Mouse (Mus musculus) hindbrain, embryonic 14.5 days (tissue): ENCODE data around the gene Zfp961. TPM values are rescaled to one million over a fixed set of nuclear protein-coding genes. Genes with fewer than 3 reads are reported as not detected.
"Not testable (repeated sequence)": the region's sequence is repeated elsewhere in the genome, so short reads cannot be mapped to it uniquely, and the experiment has no call there.

Source experiments
- ATAC-seq: fragments of 200-750 bp; cut with Nextera tagmentation; 2 replicates; pipeline ENCODE4 v1.8.0; 2017; ENCODE audit warnings: moderate number of reproducible peaks, mild to moderate bottlenecking, moderate TSS enrichment, moderate library complexity; ENCODE audit not compliant: low FRiP score
- DNase-seq: peaks from one replicate; pipeline ENCODE4 v3.0.0-alpha.2; 2015; ENCODE audit warnings: low spot score
- H3K27ac ChIP-seq: fragments of 300-500 bp; sonication (generic); 2 replicates; pipeline ENCODE4 v1.5.1; 2014; ENCODE audit warnings: mild to moderate bottlenecking, moderate library complexity
- H3K27me3 ChIP-seq: fragments of 300-500 bp; sonication (generic); 2 replicates; pipeline ENCODE4 v1.6.1; 2014; ENCODE audit warnings: mild to moderate bottlenecking, low read length, mixed read lengths; ENCODE audit not compliant: control insufficient read depth, insufficient read depth
- H3K36me3 ChIP-seq: fragments of 300-500 bp; sonication (generic); replicated peaks from 2 replicates; pipeline ENCODE4 v1.6.1; 2014; ENCODE audit not compliant: control insufficient read depth, insufficient read depth
- H3K4me1 ChIP-seq: fragments of 300-500 bp; sonication (generic); replicated peaks from 2 replicates; pipeline ENCODE4 v1.6.1; 2014; ENCODE audit warnings: antibody characterized with exemption, low read length, mixed read lengths; ENCODE audit not compliant: control insufficient read depth, insufficient read depth
- H3K4me2 ChIP-seq: fragments of 300-500 bp; sonication (generic); replicated peaks from 2 replicates; pipeline ENCODE4 v1.6.1; 2014; ENCODE audit warnings: mild to moderate bottlenecking, moderate library complexity
- H3K4me3 ChIP-seq: fragments of 300-500 bp; sonication (generic); replicated peaks from 2 replicates; pipeline ENCODE4 v1.5.1; 2014; ENCODE audit warnings: mild to moderate bottlenecking, low read length
- H3K9ac ChIP-seq: fragments of 300-500 bp; sonication (generic); 2 replicates; pipeline ENCODE4 v1.6.1; 2014
- H3K9me3 ChIP-seq: fragments of 300-500 bp; sonication (generic); 2 replicates; pipeline ENCODE4 v1.6.1; 2016; ENCODE audit warnings: low read length; ENCODE audit not compliant: control insufficient read depth
- WGBS: fragments of 180-500 bp; shearing (Covaris S2); extraction: QIAGEN DNeasy Blood & Tissue Kit; methylation state at CpG from one replicate; pipeline ENCODE4 v1.1.7; 2014; 5-methylcytosine and 5-hydroxymethylcytosine counted together
- polyA plus RNA-seq: library from polyadenylated mRNA; unstranded; fragments of >200 nt; fragmentation: Nextera tagmentation; extraction: Ambion mirVana; gene quantifications from 2 replicates; pipeline ENCODE4 v1.2.1, GENCODE M21; 2014

Gene Zfp961
- polyA plus RNA-seq, 1 experiment from 2014 or later, result 18.8 TPM

- DNase-seq (no peak), ATAC-seq (no peak)
- no peaks in the 10 kb centered on the region for H3K27me3 ChIP-seq
- no peaks in the 10 kb centered on the region for H3K36me3 ChIP-seq
- H3K4me1 ChIP-seq, result no peaks in the 10 kb centered on the region
- no peak overlapping the region for H3K27ac ChIP-seq
- no peaks in the 10 kb centered on the region for H3K9me3 ChIP-seq
- no peak overlapping the region for H3K4me2 ChIP-seq
- no peak overlapping the region for H3K4me3 ChIP-seq
- WGBS, result 75% methylated on average over 3 of the region's 3 CpGs
- no peak overlapping the region for H3K9ac ChIP-seq
Observed at GRCm38 (mm10) chr8:72000223-72000622, 49.4 kb downstream of the Zfp961 start.

GRCm38 (mm10) chr8:72002942-72003341 lies 52.1 kb downstream of the Zfp961 start:
- Histone ChIP-seq H3K4me3 (no peak overlapping the region), H3K9me3 (no peaks in the 10 kb centered on the region), H3K4me2 (no peak overlapping the region), H3K4me1 (no peaks in the 10 kb centered on the region), H3K36me3 (no peaks in the 10 kb centered on the region), H3K27me3 (no peaks in the 10 kb centered on the region), H3K9ac (no peak overlapping the region), H3K27ac (no peak overlapping the region)
- no peak for ATAC-seq
- no peak for DNase-seq

- Histone ChIP-seq H3K27me3 (no peaks in the 10 kb centered on the region), H3K27ac (no peak overlapping the region), H3K9me3 (no peaks in the 10 kb centered on the region), H3K4me2 (no peak overlapping the region), H3K4me3 (no peak overlapping the region), H3K4me1 (no peaks in the 10 kb centered on the region), H3K36me3 (no peaks in the 10 kb centered on the region), H3K9ac (no peak overlapping the region)
- ATAC-seq (no peak), DNase-seq (no peak)
- 87% methylated on average over 3 of the region's 3 CpGs for WGBS
Observed at GRCm38 (mm10) chr8:72005912-72006311, 55.1 kb downstream of the Zfp961 start.

GRCm38 (mm10) chr8:72006763-72007162 lies 55.9 kb downstream of the Zfp961 start:
- WGBS, result 81% methylated on average over 1 of the region's 1 CpGs
- no peak overlapping the region for H3K9ac ChIP-seq
- DNase-seq (no peak), ATAC-seq (no peak)
- H3K4me1 ChIP-seq, result no peaks in the 10 kb centered on the region
- H3K27ac ChIP-seq, result no peak overlapping the region
- no peak overlapping the region for H3K4me3 ChIP-seq
- no peaks in the 10 kb centered on the region for H3K9me3 ChIP-seq
- no peak overlapping the region for H3K4me2 ChIP-seq
- no peaks in the 10 kb centered on the region for H3K27me3 ChIP-seq
- no peaks in the 10 kb centered on the region for H3K36me3 ChIP-seq

GRCm38 (mm10) chr8:72008134-72008641 lies 57.4 kb downstream of the Zfp961 start:
- H3K4me3 ChIP-seq, result no peak overlapping the region
- H3K27me3 ChIP-seq, result no peaks in the 10 kb centered on the region
- ATAC-seq, result no peak
- WGBS, result 77% methylated on average over 3 of the region's 3 CpGs
- H3K36me3 ChIP-seq, result no peaks in the 10 kb centered on the region
- no peak overlapping the region for H3K4me2 ChIP-seq
- no peak for DNase-seq
- H3K9ac ChIP-seq, result no peak overlapping the region
- no peaks in the 10 kb centered on the region for H3K9me3 ChIP-seq
- no peak overlapping the region for H3K27ac ChIP-seq
- H3K4me1 ChIP-seq, result no peaks in the 10 kb centered on the region

- Histone ChIP-seq H3K9ac (no peak within 1 kb of the TSS), H3K27ac (no peak within 1 kb of the TSS), H3K4me2 (no peak within 1 kb of the TSS), H3K36me3 (no peaks in the 10 kb centered on the region), H3K4me1 (no peaks in the 10 kb centered on the region), H3K9me3 (no peaks in the 10 kb centered on the region), H3K4me3 (no peak within 1 kb of the TSS), H3K27me3 (no peaks in the 10 kb centered on the region)
- no peak for DNase-seq
- no peak for ATAC-seq
- WGBS, result 79% methylated on average over 3 of the region's 3 CpGs
Observed at GRCm38 (mm10) chr8:72009473-72009872, 58.6 kb downstream of the Zfp961 start, which contains the start of gene Cyp4f18. Gene Cyp4f18 (minus strand): TSS chr8:72009626.

- H3K9ac ChIP-seq, DNase-seq, H3K27ac ChIP-seq, ATAC-seq, H3K4me2 ChIP-seq, H3K9me3 ChIP-seq, H3K36me3 ChIP-seq, H3K27me3 ChIP-seq, H3K4me1 ChIP-seq, H3K4me3 ChIP-seq: not testable (repeated sequence)
- WGBS, result 66% methylated on average over 6 of the region's 6 CpGs
Observed at GRCm38 (mm10) chr8:72013506-72014228, 62.8 kb downstream of the Zfp961 start.

GRCm38 (mm10) chr8:72017339-72017738 lies 66.5 kb downstream of the Zfp961 start:
- ATAC-seq, H3K27me3 ChIP-seq, H3K4me3 ChIP-seq, H3K27ac ChIP-seq, H3K4me2 ChIP-seq, H3K9ac ChIP-seq, H3K36me3 ChIP-seq, H3K9me3 ChIP-seq, DNase-seq, H3K4me1 ChIP-seq: not testable (repeated sequence)
- WGBS, result 79% methylated on average over 2 of the region's 2 CpGs

DNA sequence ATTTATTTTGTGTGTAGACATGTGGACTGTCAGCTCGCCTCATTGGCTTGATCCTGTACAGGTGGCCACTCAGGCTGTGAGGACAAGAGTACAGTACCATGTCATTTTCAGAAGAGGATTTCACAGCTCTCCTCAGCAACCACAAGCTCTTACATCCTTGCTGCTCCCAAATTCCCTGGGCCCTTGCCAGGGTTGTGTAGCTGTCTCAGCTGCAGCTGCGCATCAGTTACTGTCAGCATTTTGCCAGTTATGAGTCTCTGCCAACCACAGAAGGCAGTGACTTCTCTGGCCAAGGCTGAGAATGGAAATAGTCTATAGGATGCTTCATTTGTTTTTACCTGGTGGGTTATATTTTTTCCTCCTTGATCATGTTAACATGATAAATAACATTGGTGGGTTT lies 67.3 kb downstream of the Zfp961 start:
- 74% methylated on average over 2 of the region's 2 CpGs for whole genome bisulfite sequencing

More for the DNA sequence above, 67.3 kb downstream of the Zfp961 start:
- Histone ChIP-seq H3K27me3 (no peaks in the 10 kb centered on the region), H3K4me1 (no peaks in the 10 kb centered on the region), H3K4me2 (no peak overlapping the region), H3K27ac (no peak overlapping the region), H3K36me3 (no peaks in the 10 kb centered on the region), H3K9me3 (no peaks in the 10 kb centered on the region), H3K9ac (no peak overlapping the region), H3K4me3 (no peak overlapping the region)
- ATAC-seq, result no peak
- no peak for DNase-seq
